Mouse (Mus musculus): ENCODE results near the gene Plxna4.
"Not testable (repeated sequence)": the region's sequence is repeated elsewhere in the genome, so short reads cannot be mapped to it uniquely, and the experiment has no call there.

Gene Plxna4

GRCm38 (mm10) chr6:32533962-32534740 lies 53.8 kb downstream of the Plxna4 start:
- DNase-seq, result no peak

GRCm38 (mm10) chr6:32528081-32528570 lies 59.9 kb downstream of the Plxna4 start:
- DNase-seq, result no peak

- DNase-seq, result no peak
Observed at GRCm38 (mm10) chr6:32527518-32527917, 60.5 kb downstream of the Plxna4 start.

- DNase-seq, result no peak
Observed at GRCm38 (mm10) chr6:32526762-32527161, 61.2 kb downstream of the Plxna4 start.

GRCm38 (mm10) chr6:32520097-32520496 lies 67.9 kb downstream of the Plxna4 start:
- DNase-seq, result no peak

GRCm38 (mm10) chr6:32518617-32519016 lies 69.4 kb downstream of the Plxna4 start:
- DNase-seq, result no peak

- DNase-seq, result no peak
Observed at GRCm38 (mm10) chr6:32514096-32514495, 73.9 kb downstream of the Plxna4 start.

- DNase-seq, result peak; percentile 32
Observed at GRCm38 (mm10) chr6:32512010-32512409, 76.0 kb downstream of the Plxna4 start.

GRCm38 (mm10) chr6:32510924-32511323 lies 77.1 kb downstream of the Plxna4 start:
- DNase-seq, result peak; percentile 49

GRCm38 (mm10) chr6:32510491-32510890 lies 77.5 kb downstream of the Plxna4 start:
- no peak for DNase-seq

GRCm38 (mm10) chr6:32509046-32509445 lies 78.9 kb downstream of the Plxna4 start:
- DNase-seq, result no peak

GRCm38 (mm10) chr6:32504963-32505362 lies 83.0 kb downstream of the Plxna4 start:
- peak; percentile 45 for DNase-seq

- not testable (repeated sequence) for DNase-seq
Observed at GRCm38 (mm10) chr6:32501186-32501585, 86.8 kb downstream of the Plxna4 start.

- no peak for DNase-seq
Observed at GRCm38 (mm10) chr6:32498106-32498505, 89.9 kb downstream of the Plxna4 start.

GRCm38 (mm10) chr6:32496109-32496508 lies 91.9 kb downstream of the Plxna4 start:
- DNase-seq, result peak; percentile 57

GRCm38 (mm10) chr6:32495532-32495931 lies 92.5 kb downstream of the Plxna4 start:
- no peak for DNase-seq

- no peak for DNase-seq
Observed at GRCm38 (mm10) chr6:32493557-32493956, 94.4 kb downstream of the Plxna4 start.

GRCm38 (mm10) chr6:32487121-32487520 lies 100.9 kb downstream of the Plxna4 start:
- no peak for DNase-seq

GRCm38 (mm10) chr6:32482469-32482868 lies 105.5 kb downstream of the Plxna4 start:
- no peak for DNase-seq

- DNase-seq, result no peak
Observed at GRCm38 (mm10) chr6:32480741-32481140, 107.3 kb downstream of the Plxna4 start.

GRCm38 (mm10) chr6:32479765-32480164 lies 108.2 kb downstream of the Plxna4 start:
- no peak for DNase-seq

GRCm38 (mm10) chr6:32479193-32479758 lies 108.7 kb downstream of the Plxna4 start:
- peak; percentile 85 for DNase-seq

- DNase-seq, result peak; percentile 44
Observed at GRCm38 (mm10) chr6:32475958-32476357, 112.0 kb downstream of the Plxna4 start.

- no peak for DNase-seq
Observed at GRCm38 (mm10) chr6:32472062-32472461, 115.9 kb downstream of the Plxna4 start.

Data from layer of hippocampus, adult 9-11 months (tissue).